Mouse (Mus musculus) retina, postnatal 7 days (tissue): ENCODE data around the gene Nlrc4.
"Not testable (repeated sequence)": the region's sequence is repeated elsewhere in the genome, so short reads cannot be mapped to it uniquely, and the experiment has no call there.

Experiments used
- DNase-seq: peaks from one replicate; pipeline ENCODE4 v3.0.0-alpha.2; 2012; ENCODE audit warnings: low read depth, low spot score

Gene Nlrc4

GRCm38 (mm10) chr17:74458711-74459408, at the start of gene Nlrc4:
Nlrc4 (minus strand) TSS chr17:74459142.
- no peak for DNase-seq

GRCm38 (mm10) chr17:74508600-74508999, 49.7 kb upstream of the Nlrc4 start:
- no peak for DNase-seq

GRCm38 (mm10) chr17:74507934-74508333, 49.0 kb upstream of the Nlrc4 start:
- DNase-seq, result no peak

- DNase-seq, result no peak
Measured at GRCm38 (mm10) chr17:74501085-74501484, 42.1 kb upstream of the Nlrc4 start.

GRCm38 (mm10) chr17:74500204-74500603, 41.3 kb upstream of the Nlrc4 start:
- no peak for DNase-seq

GRCm38 (mm10) chr17:74491565-74491964, 32.6 kb upstream of the Nlrc4 start:
- no peak for DNase-seq

- no peak for DNase-seq
Measured at GRCm38 (mm10) chr17:74489901-74490220, 30.9 kb upstream of the Nlrc4 start.

GRCm38 (mm10) chr17:74489024-74489900, 30.3 kb upstream of the Nlrc4 start, which contains the start of gene Yipf4:
Yipf4 (plus strand) TSS chr17:74489493.
- peak; percentile 92 for DNase-seq

GRCm38 (mm10) chr17:74480361-74481069, 21.6 kb upstream of the Nlrc4 start:
- DNase-seq, result no peak

- DNase-seq, result not testable (repeated sequence)
Measured at GRCm38 (mm10) chr17:74470133-74470532, 11.2 kb upstream of the Nlrc4 start.

- DNase-seq, result not testable (repeated sequence)
Measured at GRCm38 (mm10) chr17:74467981-74468380, 9.0 kb upstream of the Nlrc4 start.

- no peak for DNase-seq
Measured at GRCm38 (mm10) chr17:74463510-74463909, 4.6 kb upstream of the Nlrc4 start.

GRCm38 (mm10) chr17:74457972-74458677, 817 bp downstream of the Nlrc4 start:
- no peak for DNase-seq

- no peak for DNase-seq
Measured at GRCm38 (mm10) chr17:74456825-74457224, 2.1 kb downstream of the Nlrc4 start.

GRCm38 (mm10) chr17:74455426-74455825, 3.5 kb downstream of the Nlrc4 start:
- no peak for DNase-seq

- DNase-seq, result no peak
Measured at GRCm38 (mm10) chr17:74454660-74455059, 4.3 kb downstream of the Nlrc4 start.

- DNase-seq, result no peak
Measured at GRCm38 (mm10) chr17:74453928-74454327, 5.0 kb downstream of the Nlrc4 start.

GRCm38 (mm10) chr17:74449776-74450175, 9.2 kb downstream of the Nlrc4 start:
- DNase-seq, result no peak

GRCm38 (mm10) chr17:74440486-74440885, 18.5 kb downstream of the Nlrc4 start:
- no peak for DNase-seq

- no peak for DNase-seq
Measured at GRCm38 (mm10) chr17:74437762-74438161, 21.2 kb downstream of the Nlrc4 start.

- no peak for DNase-seq
Measured at GRCm38 (mm10) chr17:74432631-74433030, 26.3 kb downstream of the Nlrc4 start.

- peak; percentile 4 for DNase-seq
Measured at GRCm38 (mm10) chr17:74431481-74431880, 27.5 kb downstream of the Nlrc4 start.
